Mouse (Mus musculus) adrenal gland, adult 8-10 months (tissue): ENCODE results near the gene Urm1. TPM values are rescaled to one million over a fixed set of nuclear protein-coding genes. Genes with fewer than 3 reads are reported as not detected.

Experiments used
- DNase-seq: peaks from one replicate; pipeline ENCODE4 v3.0.0; 2022
- total RNA-seq, 4 experiments: library from RNA; stranded (reverse); gene quantifications; 2 replicates each; pipeline ENCODE4 v1.2.4; 2022

The Urm1 gene
- total RNA-seq, 4 experiments from 2014 or later: 46.8 to 58.8 (median 49.5) TPM

- no peak for DNase-seq
Observed at GRCm38 (mm10) chr2:29827709-29828024, 7.8 kb downstream of the Urm1 start.

- DNase-seq: no peak
Observed at GRCm38 (mm10) chr2:29831106-29831505, 11.2 kb downstream of the Urm1 start.

DNA sequence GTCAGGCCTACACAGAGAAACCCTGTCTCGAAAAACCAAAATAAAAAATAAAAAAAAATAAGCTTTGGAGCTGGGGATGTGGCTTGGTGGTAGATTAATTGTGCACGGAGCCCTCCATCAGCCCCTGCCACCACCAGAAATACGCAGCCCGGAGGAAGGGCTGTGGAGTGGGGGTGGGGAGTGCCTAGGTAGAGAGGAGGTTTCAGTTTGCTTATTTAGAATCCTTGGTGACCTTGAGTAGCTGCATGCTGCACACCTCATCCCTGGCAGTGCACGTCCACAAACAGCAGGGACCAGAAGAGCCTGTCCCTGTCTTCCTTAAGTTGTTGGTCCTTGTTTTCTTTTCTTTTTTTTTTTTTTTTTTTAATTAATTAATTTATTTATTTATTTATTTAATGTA is 13.9 kb downstream of the Urm1 start:
- no peak for DNase-seq

DNA sequence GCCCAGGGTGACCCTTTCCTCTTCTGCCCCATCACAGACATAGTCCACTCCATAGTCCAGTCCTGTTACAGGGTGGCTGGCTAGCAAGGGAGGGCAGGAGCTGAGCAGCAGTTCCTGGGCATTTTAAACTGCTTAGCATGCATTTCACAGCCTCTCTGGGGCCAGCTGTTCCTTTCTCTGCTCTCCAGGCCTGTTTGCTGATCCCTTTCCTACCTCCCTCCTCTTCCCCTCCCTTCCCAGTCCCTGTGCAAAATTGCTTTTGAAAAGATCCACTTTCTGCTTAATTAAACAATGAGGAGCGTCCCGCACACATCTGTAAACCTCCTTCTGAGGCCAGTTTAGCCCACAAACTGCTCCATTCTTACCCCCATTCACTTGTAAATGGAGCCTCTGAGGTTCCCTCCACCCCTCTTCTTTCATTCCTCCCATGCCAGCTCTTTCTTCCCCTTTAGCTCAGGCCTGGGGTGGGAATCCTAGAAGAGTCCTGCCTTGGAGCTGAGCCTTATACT is 15.6 kb downstream of the Urm1 start:
- no peak for DNase-seq

DNA sequence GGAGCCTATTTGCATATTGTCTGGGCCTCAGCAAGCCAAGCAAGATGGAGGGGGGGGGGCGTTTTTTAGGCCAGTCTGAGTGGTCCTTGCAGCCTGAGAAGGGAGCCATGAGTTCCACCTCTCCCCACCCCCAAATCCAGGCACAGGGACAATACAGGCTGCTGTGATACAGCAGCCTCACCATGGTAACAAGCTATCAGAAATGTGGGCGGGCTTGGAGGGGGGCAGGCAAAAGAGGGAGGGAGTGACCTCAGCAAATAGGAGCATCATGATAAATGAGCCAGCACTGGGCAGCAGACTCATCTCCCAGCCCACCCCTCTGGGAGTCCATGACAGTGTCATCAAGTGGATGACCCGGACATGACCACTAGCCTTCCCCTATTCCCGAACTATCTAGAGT is 19.6 kb downstream of the Urm1 start:
- DNase-seq: no peak

GRCm38 (mm10) chr2:29843231-29844105 is 23.6 kb downstream of the Urm1 start:
- DNase-seq: no peak

DNA sequence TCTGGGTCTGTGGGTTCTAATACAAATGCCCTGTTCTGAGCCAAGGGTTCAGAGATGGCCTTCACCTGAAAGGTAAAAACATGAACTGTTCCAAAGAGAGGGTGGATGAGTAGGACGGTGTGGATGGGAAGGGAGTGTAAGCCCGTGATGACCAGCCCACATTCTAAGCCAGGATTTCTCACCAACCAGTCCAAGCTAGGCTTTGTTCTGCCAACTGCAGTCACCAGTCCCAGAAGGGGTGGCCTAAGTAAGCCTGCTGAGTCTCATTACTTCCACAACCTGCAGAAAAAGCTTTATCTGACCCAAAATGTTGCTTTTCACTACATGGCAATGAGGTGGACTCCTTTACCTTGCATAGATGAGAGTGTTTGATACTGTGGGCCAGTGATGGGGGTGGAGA is 24.2 kb downstream of the Urm1 start:
- DNase-seq: no peak

DNA sequence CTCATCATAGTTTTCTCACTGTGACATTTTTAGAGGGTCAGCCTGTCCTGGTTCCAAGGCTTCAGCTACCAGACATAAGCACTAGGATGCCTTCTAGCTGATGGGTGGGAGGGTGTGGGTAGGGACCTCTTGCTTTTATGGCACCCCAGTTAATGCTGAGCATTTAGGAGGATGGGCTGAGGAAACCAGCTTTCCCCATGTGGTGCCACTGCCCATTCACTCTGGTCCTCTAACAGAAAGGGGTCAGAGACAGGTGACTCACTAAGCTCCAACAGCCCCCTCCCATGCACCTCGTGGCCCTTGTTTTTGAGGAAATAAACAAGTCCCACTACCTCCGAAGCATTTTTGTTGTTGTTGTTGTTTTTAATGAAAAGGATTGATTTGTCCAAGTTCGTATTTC is 24.8 kb downstream of the Urm1 start:
- no peak for DNase-seq

GRCm38 (mm10) chr2:29845636-29846035 is 25.8 kb downstream of the Urm1 start:
- no peak for DNase-seq

- DNase-seq: no peak
Observed at GRCm38 (mm10) chr2:29846061-29846853, 26.4 kb downstream of the Urm1 start.

DNA sequence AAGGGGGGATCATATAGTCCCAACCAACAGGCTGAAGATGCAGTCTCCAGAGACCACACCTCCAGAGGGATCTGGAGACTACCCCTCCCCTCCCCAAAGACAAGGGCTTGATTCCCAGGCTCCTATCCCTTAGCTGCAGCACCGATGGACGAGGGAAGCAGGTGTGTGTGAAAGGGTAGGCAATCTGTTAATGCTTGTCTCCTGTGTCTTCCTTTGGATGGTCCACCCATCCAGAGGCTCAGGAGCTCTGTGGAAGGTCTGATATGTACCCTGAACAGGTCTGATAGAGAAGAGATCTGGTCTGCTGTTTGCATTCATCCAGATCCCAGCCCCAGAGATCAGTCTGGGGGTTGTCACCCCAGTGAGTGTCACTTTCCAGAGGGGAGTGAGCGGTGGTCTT is 27.0 kb downstream of the Urm1 start:
- no peak for DNase-seq

- no peak for DNase-seq
Observed at GRCm38 (mm10) chr2:29849041-29849440, 29.2 kb downstream of the Urm1 start.

DNA sequence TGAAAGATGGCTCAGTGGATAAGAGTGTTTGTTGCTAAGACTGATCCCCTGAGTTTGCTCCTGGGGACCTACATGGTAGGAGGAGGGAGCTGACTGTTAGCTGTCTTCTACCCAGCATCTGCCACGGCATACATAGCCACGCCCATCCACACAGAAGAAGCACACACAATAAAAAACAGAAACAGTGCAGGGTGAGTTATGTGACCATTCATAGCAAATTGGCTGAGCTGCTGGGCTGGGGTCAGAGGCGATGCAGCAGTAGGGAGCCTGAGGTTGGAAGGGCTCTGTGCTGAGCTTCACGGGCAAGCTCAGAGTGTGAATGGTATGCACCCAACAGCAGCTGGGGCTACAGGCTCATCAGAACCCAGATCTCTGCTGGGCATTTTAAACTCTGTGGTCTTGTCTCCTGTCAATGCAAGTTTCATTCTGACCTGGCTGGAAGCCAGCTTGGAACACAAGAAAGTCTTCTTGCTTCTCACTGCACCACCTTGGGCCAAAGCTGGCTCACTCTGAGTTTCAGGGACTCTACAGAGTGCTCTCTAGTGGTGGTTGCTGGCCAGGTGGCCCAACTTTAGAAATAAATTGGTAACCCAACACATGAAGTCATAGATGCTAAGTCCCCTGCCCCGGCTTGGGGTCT is 30.1 kb downstream of the Urm1 start:
- DNase-seq: no peak

- no peak for DNase-seq
Observed at GRCm38 (mm10) chr2:29852957-29853485, 33.1 kb downstream of the Urm1 start.

GRCm38 (mm10) chr2:29853736-29854135 is 33.9 kb downstream of the Urm1 start:
- DNase-seq: no peak

GRCm38 (mm10) chr2:29855585-29856210 is 35.8 kb downstream of the Urm1 start:
- DNase-seq: no peak

GRCm38 (mm10) chr2:29856451-29857260 is 36.8 kb downstream of the Urm1 start:
- no peak for DNase-seq

DNA sequence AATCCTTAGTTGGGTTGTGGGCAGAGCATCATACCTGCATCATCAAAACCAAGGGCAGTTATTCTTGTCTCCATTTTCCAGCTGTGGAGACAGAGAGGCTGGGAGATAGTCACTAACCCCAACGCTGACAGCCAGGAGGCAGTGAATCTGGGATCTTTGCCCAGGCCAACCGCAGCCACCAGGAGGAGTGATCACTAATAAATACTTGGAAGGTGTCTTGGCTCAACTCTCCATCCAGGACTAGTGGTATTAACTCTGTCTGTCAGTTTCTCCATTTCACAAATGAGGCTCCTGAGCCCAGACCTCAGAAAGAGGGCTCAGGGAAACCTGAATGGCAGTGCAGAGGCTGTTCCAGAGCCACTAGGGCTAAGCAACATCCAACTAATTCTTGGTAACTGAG is 37.5 kb downstream of the Urm1 start:
- no peak for DNase-seq

GRCm38 (mm10) chr2:29857967-29858366 is 38.1 kb downstream of the Urm1 start:
- no peak for DNase-seq

DNA sequence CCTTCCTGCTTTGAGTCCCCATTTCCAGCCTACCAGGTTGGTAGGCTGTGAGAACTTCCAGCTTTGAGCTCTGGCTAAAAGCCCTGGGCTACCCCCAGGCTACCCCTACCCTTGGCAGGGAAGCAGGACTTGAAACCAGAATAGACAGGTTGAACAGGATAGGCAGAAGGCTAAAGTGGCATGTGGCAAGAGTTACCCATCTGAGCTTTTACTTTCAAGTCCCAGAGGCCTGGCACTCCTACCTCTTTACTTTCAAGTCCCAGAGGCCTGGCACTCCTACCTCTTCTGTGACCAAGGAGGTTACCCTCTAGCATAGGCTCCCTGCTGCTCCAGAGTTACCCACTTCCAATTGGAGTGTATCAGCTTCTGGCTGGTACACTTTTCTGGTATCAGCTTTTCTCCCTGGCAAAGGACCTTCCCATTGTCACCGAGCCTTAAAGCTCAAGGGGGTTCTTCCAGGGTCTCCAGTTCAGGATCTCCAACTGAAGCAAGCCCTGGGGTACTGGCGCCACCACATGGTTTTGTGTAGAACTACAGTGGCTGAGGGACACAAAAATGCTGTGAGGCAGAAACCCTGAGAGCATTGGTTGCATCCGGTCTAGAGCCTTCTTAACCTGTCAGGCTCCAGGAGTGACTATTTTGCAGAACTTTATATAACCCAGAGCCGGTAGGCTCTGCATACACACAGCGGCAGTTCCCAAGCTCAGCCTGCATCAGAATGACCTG is 39.0 kb downstream of the Urm1 start:
- DNase-seq: no peak

DNA sequence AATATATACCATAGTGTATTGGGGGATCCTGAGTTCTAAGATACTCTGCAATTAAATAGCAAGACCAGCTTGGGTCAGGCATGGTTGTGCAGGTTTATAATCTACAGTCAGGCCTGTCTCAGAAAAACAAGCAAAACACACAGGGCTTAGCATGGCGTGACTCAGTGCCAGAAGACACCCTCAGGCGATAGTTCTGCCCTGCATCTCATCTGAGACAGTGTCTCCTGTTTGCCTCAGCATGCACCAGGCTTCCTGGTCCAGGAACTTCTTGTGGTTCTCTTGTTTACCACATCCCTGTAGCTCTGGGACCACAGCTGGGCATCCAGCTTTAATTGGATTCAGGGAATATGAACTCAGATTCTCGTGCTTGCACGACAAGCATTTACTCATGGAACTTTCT is 45.2 kb downstream of the Urm1 start:
- no peak for DNase-seq
